Mouse (Mus musculus) lung, embryonic 16.5 days (tissue): ENCODE results near the gene Chrd. TPM values are rescaled to one million over a fixed set of nuclear protein-coding genes. Genes with fewer than 3 reads are reported as not detected.

Source experiments
- ATAC-seq: fragments of 200-750 bp; cut with Nextera tagmentation; 2 replicates; pipeline ENCODE4 v1.8.0; 2017; ENCODE audit warnings: low read depth, mild to moderate bottlenecking, moderate library complexity
- H3K27ac ChIP-seq: fragments of 300-500 bp; sonication (generic); 2 replicates; pipeline ENCODE4 v1.5.1; 2014; ENCODE audit warnings: mild to moderate bottlenecking, control low read depth, low read length
- H3K27me3 ChIP-seq: fragments of 300-500 bp; sonication (generic); 2 replicates; pipeline ENCODE4 v1.6.1; 2014; ENCODE audit warnings: low read depth, low read length, mixed read lengths; ENCODE audit not compliant: control insufficient read depth, insufficient read depth
- H3K36me3 ChIP-seq: fragments of 300-500 bp; sonication (generic); 2 replicates; pipeline ENCODE4 v1.6.1; 2014; ENCODE audit warnings: low read length; ENCODE audit not compliant: control insufficient read depth, insufficient read depth
- H3K4me1 ChIP-seq: fragments of 300-500 bp; sonication (generic); replicated peaks from 2 replicates; pipeline ENCODE4 v1.6.1; 2014; ENCODE audit warnings: low read length, mixed read lengths; ENCODE audit not compliant: control insufficient read depth, insufficient read depth
- H3K4me2 ChIP-seq: fragments of 300-500 bp; sonication (generic); 2 replicates; pipeline ENCODE4 v1.6.1; 2014; ENCODE audit warnings: low read depth, low read length, control low read depth
- H3K4me3 ChIP-seq: fragments of 300-500 bp; sonication (generic); 2 replicates; pipeline ENCODE4 v1.5.1; 2014; ENCODE audit warnings: mild to moderate bottlenecking, low read length, control low read depth
- H3K9ac ChIP-seq: fragments of 300-500 bp; sonication (generic); 2 replicates; pipeline ENCODE4 v1.6.1; 2014; ENCODE audit warnings: low read length, control low read depth
- H3K9me3 ChIP-seq: fragments of 300-500 bp; sonication (generic); 2 replicates; pipeline ENCODE4 v1.6.1; 2016; ENCODE audit warnings: low read length; ENCODE audit not compliant: control insufficient read depth
- WGBS: fragments of 180-500 bp; shearing (Covaris S2); extraction: QIAGEN DNeasy Blood & Tissue Kit; methylation state at CpG from one replicate; pipeline ENCODE4 v1.1.7; 2014; 5-methylcytosine and 5-hydroxymethylcytosine counted together
- polyA plus RNA-seq: library from polyadenylated mRNA; unstranded; fragments of >200 nt; fragmentation: Nextera tagmentation; extraction: Ambion mirVana; gene quantifications from 2 replicates; pipeline ENCODE4 v1.2.1, GENCODE M21; 2015

The Chrd gene
- polyA plus RNA-seq, 1 experiment from 2014 or later = 3.3 TPM

GRCm38 (mm10) chr16:20736823-20737222 is 3.9 kb downstream of the Chrd start:
- Histone ChIP-seq H3K27me3 (peaks cover 24% of the 10 kb centered on the region), H3K4me3 (no peak overlapping the region), H3K4me2 (no peak overlapping the region), H3K9me3 (no peaks in the 10 kb centered on the region), H3K27ac (no peak overlapping the region), H3K36me3 (no peaks in the 10 kb centered on the region), H3K4me1 (peaks cover 11% of the 10 kb centered on the region), H3K9ac (no peak overlapping the region)
- 74% methylated on average over 5 of the region's 5 CpGs for WGBS
- ATAC-seq = no peak

GRCm38 (mm10) chr16:20739845-20740244 is 6.9 kb downstream of the Chrd start:
- peaks cover 10% of the 10 kb centered on the region for H3K27me3 ChIP-seq
- no peak overlapping the region for H3K4me3 ChIP-seq
- H3K4me2 ChIP-seq = no peak overlapping the region
- no peaks in the 10 kb centered on the region for H3K36me3 ChIP-seq
- H3K4me1 ChIP-seq = no peaks in the 10 kb centered on the region
- H3K9me3 ChIP-seq = no peaks in the 10 kb centered on the region
- H3K9ac ChIP-seq = no peak overlapping the region
- 83% methylated on average over 9 of the region's 9 CpGs for WGBS
- ATAC-seq = no peak
- no peak overlapping the region for H3K27ac ChIP-seq

GRCm38 (mm10) chr16:20746641-20747040 is 13.7 kb downstream of the Chrd start:
- Histone ChIP-seq H3K4me3 (no peak overlapping the region), H3K4me1 (peaks cover 3% of the 10 kb centered on the region; the same call in 1 of the 2 replicates), H3K4me2 (no peak overlapping the region), H3K9me3 (no peaks in the 10 kb centered on the region), H3K36me3 (no peaks in the 10 kb centered on the region), H3K9ac (no peak overlapping the region), H3K27me3 (no peaks in the 10 kb centered on the region; the same call in 1 of the 2 replicates), H3K27ac (no peak overlapping the region)
- ATAC-seq = peak; percentile 84
- 39% methylated on average over 6 of the region's 6 CpGs for whole genome bisulfite sequencing

GRCm38 (mm10) chr16:20750518-20750917 is 17.6 kb downstream of the Chrd start:
- no peak for ATAC-seq
- H3K27me3 ChIP-seq = no peaks in the 10 kb centered on the region; the same call in 1 of the 2 replicates
- no peak overlapping the region for H3K9ac ChIP-seq
- WGBS = 34% methylated on average over 8 of the region's 8 CpGs
- H3K27ac ChIP-seq = no peak overlapping the region
- no peak overlapping the region for H3K4me3 ChIP-seq
- H3K4me2 ChIP-seq = no peak overlapping the region
- no peaks in the 10 kb centered on the region for H3K36me3 ChIP-seq
- H3K9me3 ChIP-seq = no peaks in the 10 kb centered on the region
- H3K4me1 ChIP-seq = peaks cover 3% of the 10 kb centered on the region; the same call in 1 of the 2 replicates

- Histone ChIP-seq H3K4me1 (no peaks in the 10 kb centered on the region), H3K27me3 (no peaks in the 10 kb centered on the region), H3K4me2 (no peak overlapping the region), H3K4me3 (no peak overlapping the region), H3K27ac (no peak overlapping the region), H3K36me3 (no peaks in the 10 kb centered on the region), H3K9ac (no peak overlapping the region), H3K9me3 (no peaks in the 10 kb centered on the region)
- 61% methylated on average over 5 of the region's 5 CpGs for WGBS
- ATAC-seq = peak; percentile 81
Observed at GRCm38 (mm10) chr16:20756052-20756451, 23.1 kb downstream of the Chrd start.

- WGBS = 69% methylated on average over 1 of the region's 1 CpGs
- H3K9me3 ChIP-seq = no peaks in the 10 kb centered on the region
- H3K4me3 ChIP-seq = no peak overlapping the region
- H3K36me3 ChIP-seq = no peaks in the 10 kb centered on the region
- H3K4me1 ChIP-seq = no peaks in the 10 kb centered on the region
- ATAC-seq = no peak
- no peak overlapping the region for H3K9ac ChIP-seq
- H3K4me2 ChIP-seq = no peak overlapping the region
- H3K27me3 ChIP-seq = no peaks in the 10 kb centered on the region
- H3K27ac ChIP-seq = no peak overlapping the region
Observed at GRCm38 (mm10) chr16:20757385-20757784, 24.5 kb downstream of the Chrd start.

GRCm38 (mm10) chr16:20761681-20762080 is 28.8 kb downstream of the Chrd start:
- no peak overlapping the region for H3K4me2 ChIP-seq
- WGBS = 6% methylated on average over 3 of the region's 3 CpGs

GRCm38 (mm10) chr16:20765244-20765643 is 32.3 kb downstream of the Chrd start:
- WGBS = 42% methylated on average over 9 of the region's 9 CpGs

More at GRCm38 (mm10) chr16:20761681-20762080, 28.8 kb downstream of the Chrd start:
- no peaks in the 10 kb centered on the region for H3K9me3 ChIP-seq
- no peaks in the 10 kb centered on the region for H3K27me3 ChIP-seq
- H3K9ac ChIP-seq = no peak overlapping the region
- H3K4me3 ChIP-seq = no peak overlapping the region
- no peaks in the 10 kb centered on the region for H3K36me3 ChIP-seq
- no peaks in the 10 kb centered on the region for H3K4me1 ChIP-seq
- ATAC-seq = no peak
- no peak overlapping the region for H3K27ac ChIP-seq

GRCm38 (mm10) chr16:20775021-20775420 is 42.1 kb downstream of the Chrd start:
- Histone ChIP-seq H3K9ac (no peak overlapping the region), H3K27ac (no peak overlapping the region), H3K4me3 (no peak overlapping the region), H3K4me1 (no peaks in the 10 kb centered on the region), H3K9me3 (0 out of 2 replicates have a peak, but pooled peaks cover 2% of the 10 kb centered on the region), H3K36me3 (no peaks in the 10 kb centered on the region), H3K27me3 (no peaks in the 10 kb centered on the region), H3K4me2 (no peak overlapping the region)
- no peak for ATAC-seq
- 58% methylated on average over 5 of the region's 5 CpGs for WGBS

More at GRCm38 (mm10) chr16:20765244-20765643, 32.3 kb downstream of the Chrd start:
- H3K27me3 ChIP-seq = no peaks in the 10 kb centered on the region
- no peak overlapping the region for H3K4me2 ChIP-seq
- H3K36me3 ChIP-seq = no peaks in the 10 kb centered on the region
- no peaks in the 10 kb centered on the region for H3K4me1 ChIP-seq
- no peak overlapping the region for H3K4me3 ChIP-seq
- H3K9me3 ChIP-seq = no peaks in the 10 kb centered on the region
- ATAC-seq = no peak
- no peak overlapping the region for H3K27ac ChIP-seq
- H3K9ac ChIP-seq = no peak overlapping the region

- no peaks in the 10 kb centered on the region for H3K9me3 ChIP-seq
Observed at GRCm38 (mm10) chr16:20779846-20780245, 46.9 kb downstream of the Chrd start.

More at GRCm38 (mm10) chr16:20779846-20780245, 46.9 kb downstream of the Chrd start:
- Histone ChIP-seq H3K4me1 (no peaks in the 10 kb centered on the region; the same call in 1 of the 2 replicates), H3K36me3 (no peaks in the 10 kb centered on the region), H3K27ac (no peak overlapping the region), H3K4me2 (no peak overlapping the region), H3K4me3 (no peak overlapping the region), H3K9ac (no peak overlapping the region), H3K27me3 (no peaks in the 10 kb centered on the region)
- ATAC-seq = no peak
- 83% methylated on average over 3 of the region's 3 CpGs for WGBS
